Mouse (Mus musculus) c-Kit-positive CD71-positive TER-119-negative erythroid progenitor cells, embryonic 14.5 days (primary cell): ENCODE data around the gene Stmn3.

Experiments used
- DNase-seq: peaks from one replicate; pipeline ENCODE4 v3.0.0-alpha.2; 2013; ENCODE audit warnings: low read depth

Gene Stmn3

GRCm38 (mm10) chr2:181314080-181314810 lies at the start of gene Stmn3:
Stmn3 (minus strand) TSS chr2:181314500.
- no peak for DNase-seq

DNA sequence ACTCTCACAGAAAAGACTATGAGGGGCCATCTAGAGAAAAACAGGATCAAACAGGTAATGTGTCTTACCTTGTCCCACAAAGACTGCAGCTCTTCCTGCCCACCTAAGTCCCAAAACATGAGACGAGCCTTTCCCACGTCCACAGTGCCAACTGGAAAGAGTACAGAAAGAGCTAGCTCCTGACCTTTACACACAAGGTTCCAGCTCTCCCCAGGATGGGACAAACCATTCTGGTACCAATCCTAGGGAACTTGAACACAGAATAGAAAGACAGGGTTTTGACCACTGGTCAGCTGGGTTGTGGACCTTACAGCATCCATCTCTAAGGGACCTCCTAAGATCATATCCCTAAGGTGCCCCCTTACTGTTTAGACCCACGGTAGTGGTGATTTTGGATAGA lies 49.6 kb upstream of the Stmn3 start:
- no peak for DNase-seq

GRCm38 (mm10) chr2:181356780-181357179 lies 42.5 kb upstream of the Stmn3 start:
- DNase-seq = no peak

DNA sequence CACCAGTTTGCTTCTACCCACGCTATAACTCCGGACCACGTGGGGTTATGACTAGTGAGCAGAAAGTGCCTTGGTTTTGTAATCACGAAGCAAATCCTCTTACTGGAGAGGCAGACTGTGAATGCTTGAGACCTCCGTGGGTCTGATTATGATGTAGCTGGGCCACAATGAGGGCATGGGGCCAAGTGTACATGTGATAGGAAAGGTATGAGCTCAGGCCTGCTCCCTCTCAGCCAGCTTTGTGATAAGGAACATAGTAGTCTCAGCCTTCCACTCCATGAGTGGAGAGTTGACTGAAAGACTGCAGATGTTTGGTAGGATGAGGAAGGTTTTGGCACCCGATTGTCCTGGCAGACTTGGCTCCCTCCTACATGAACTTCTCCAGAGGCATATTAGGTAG lies 28.5 kb upstream of the Stmn3 start:
- no peak for DNase-seq

- DNase-seq = no peak
These were observed 26.1 kb upstream of the Stmn3 start for GRCm38 (mm10) chr2:181340426-181340825.

- DNase-seq = peak; percentile 65
These were observed 19.7 kb upstream of the Stmn3 start for GRCm38 (mm10) chr2:181334023-181334422.

DNA sequence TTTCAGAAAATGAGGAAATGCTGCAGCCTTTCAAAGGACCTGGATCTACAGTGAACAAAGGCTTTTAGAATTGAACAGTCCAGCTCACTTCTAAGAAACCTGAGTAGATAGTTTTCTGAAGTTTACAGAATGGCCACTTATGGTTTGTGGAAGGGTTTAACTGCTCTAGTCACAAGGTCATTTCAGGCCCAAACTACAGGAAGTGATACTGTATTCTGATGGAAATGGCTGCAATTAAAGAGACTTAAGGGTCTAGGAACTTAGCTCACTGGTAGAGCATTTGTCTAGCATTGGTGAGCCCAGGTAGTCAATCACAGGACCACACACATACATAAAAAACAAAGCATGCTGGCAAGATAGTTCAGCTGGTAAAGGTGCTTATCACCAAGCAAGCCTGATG lies 18.2 kb upstream of the Stmn3 start:
- DNase-seq = no peak

- DNase-seq = no peak
These were observed 11.8 kb upstream of the Stmn3 start for GRCm38 (mm10) chr2:181326098-181326497.

DNA sequence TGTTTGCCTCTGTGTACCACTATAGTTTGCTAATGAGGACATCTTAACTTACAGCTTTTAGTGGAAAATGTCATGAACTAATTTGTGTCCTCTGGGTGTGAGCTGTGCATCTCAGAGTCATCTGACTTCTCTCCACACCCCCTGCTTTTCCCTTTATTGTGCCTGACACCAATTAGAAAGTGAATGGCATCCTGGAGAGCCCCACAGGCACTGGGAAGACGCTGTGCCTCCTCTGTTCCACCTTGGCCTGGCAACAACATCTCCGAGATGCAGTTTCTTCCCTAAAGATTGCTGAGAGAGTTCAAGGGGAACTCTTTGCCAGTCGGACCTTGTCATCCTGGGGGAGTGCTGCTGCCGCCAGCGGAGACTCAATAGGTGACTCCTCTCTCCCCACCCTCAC lies 7.8 kb upstream of the Stmn3 start:
- no peak for DNase-seq

GRCm38 (mm10) chr2:181320103-181320499 lies 5.8 kb upstream of the Stmn3 start:
- no peak for DNase-seq

GRCm38 (mm10) chr2:181319248-181320102 lies 5.2 kb upstream of the Stmn3 start, which contains the start of gene Rtel1:
Rtel1 (plus strand) TSS chr2:181319739.
- peak; percentile 79 for DNase-seq

GRCm38 (mm10) chr2:181313344-181314079 lies 788 bp downstream of the Stmn3 start:
- DNase-seq = no peak

DNA sequence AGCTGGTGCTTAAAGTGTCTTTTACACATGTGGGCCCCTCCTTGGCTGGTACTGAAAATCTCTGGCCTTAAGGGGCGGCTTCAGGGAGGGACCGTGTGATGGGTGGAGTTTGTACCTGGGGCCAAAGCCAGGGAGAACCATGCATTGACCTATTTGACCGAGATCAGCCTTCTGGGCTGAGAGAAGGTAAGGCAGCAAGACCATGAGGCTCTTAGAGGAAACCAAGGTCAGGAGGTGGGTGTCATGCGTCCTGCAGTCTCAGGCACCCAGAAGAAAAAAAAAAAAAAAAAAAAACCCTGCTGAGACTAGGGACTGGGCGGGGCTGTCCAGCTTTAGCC lies 1.3 kb downstream of the Stmn3 start:
- DNase-seq = no peak

DNA sequence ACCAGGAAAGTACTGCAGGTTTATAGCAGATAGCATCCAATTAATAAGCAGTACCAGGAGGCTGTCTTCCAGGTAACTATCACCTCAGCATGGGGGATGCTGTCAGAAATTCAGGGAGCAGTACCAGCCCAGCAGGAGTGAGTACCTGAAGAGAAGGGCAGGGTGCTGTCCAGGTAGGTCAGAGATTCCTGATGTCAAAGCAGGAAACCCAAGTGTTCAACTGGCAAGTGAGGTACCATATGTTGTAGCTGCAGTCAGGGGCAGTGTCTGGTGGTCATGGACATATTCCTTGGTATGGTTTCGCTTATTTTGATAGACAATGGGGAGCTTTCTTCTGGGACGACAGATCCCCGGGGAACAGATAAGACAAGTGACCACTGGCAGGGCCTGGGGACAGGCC lies 1.9 kb downstream of the Stmn3 start:
- DNase-seq = no peak

DNA sequence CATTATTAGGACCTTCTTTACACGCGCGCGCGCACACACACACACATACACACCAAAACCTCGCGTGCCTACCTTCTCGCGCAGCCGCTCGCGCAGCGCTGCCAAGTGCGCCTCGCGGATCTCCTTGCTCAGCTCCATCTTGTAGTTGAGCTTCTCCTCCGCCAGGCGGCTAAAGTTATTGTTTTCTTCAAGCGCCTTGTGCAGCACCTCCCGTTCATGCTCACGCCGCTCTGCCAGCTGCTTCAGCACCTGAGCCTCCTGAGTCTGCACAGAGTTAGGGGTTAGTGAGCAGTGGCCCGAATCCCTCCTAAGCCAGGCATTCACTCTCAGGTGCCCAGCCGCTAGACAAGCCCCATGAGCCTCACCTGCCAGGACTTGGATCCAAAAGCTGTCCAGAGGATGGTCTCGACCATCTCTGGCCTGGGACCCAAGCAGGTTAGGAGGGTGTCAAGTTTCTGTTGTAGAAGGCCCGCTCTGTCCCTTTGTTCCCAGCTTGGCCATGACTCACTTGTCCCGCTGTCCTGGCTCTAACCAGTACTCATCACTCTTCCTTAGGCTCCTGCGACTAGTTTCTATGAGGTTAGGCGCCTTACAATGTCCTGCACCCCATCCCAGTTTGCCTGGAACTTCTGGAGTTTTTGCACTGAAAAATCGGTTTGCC lies 7.0 kb downstream of the Stmn3 start:
- DNase-seq = no peak

DNA sequence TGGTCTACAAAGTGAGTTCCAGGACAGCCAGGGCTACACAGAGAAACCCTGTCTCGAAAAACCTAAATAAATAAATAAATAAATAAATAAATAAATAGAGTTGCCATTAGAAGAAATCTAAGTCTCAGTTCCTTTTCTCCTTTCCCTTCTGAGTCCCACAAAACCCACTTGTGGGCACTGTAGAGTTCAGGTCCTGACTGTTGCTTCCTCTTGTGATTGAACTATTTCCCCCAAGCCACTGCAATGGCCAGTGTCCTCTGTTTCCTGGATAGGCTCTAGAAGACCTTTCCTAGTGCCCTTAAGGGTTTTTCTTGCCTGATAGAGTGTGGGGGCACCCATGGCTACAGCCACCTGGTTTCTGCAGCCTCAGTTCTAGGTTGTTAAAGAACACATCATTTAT lies 9.4 kb downstream of the Stmn3 start:
- DNase-seq = no peak

DNA sequence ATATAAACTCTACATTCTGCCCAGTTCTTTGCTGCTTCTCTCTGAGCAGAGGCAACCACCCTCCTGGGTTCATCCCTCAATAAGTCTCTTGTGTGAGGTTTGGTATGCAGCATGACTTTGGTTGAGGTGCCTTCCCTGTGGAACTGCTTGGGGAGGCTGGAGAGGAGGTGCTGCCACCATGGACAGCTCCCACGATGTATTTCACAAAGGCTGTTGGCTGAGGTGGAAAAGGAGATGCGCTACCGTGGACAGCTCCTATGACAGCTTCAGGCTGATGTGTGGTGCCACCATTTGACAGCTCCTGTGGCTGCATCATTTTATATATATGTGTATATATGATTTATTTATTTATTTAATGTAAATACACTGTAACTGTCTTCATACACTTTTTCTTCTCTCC lies 12.3 kb downstream of the Stmn3 start:
- DNase-seq = peak; percentile 65

GRCm38 (mm10) chr2:181290937-181291336 lies 23.4 kb downstream of the Stmn3 start:
- no peak for DNase-seq

GRCm38 (mm10) chr2:181288691-181289090 lies 25.6 kb downstream of the Stmn3 start:
- DNase-seq = no peak

DNA sequence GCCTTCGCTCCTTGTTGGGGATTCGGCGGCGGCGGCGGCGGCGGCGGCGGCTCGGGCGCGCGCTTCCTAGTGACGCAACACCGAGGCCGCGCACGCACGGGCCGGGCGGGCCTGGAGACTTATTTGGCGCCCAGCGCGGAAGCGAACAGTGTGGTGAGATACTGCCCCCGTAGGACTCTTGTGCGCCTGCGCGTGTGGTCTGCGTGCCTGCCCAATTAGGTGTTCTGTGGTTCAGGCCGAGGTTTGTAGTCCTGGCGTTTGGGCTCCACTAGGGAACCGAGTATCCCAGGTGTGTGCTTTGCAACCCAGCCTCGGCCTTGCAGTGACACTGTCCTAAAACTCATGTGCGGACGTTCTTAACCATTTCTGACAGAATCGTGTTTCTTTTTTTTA lies 26.3 kb downstream of the Stmn3 start, which contains the start of gene Gmeb2:
Gene Gmeb2, minus strand, starts transcription at position 78 of the 393 bp plus-strand sequence.
- peak; percentile 96 for DNase-seq

GRCm38 (mm10) chr2:181287338-181287957 lies 26.9 kb downstream of the Stmn3 start:
- peak; percentile 55 for DNase-seq
